Mouse (Mus musculus): Measurements from ENCODE around the gene Slc50a1. TPM values are rescaled to one million over a fixed set of nuclear protein-coding genes. Genes with fewer than 3 reads are reported as not detected.

Gene Slc50a1
- total RNA-seq, 1 experiment from 2014 or later: 58.3 TPM

GRCm38 (mm10) chr3:89277281-89278021 lies 7.1 kb upstream of the Slc50a1 start:
- ATAC-seq (replicated peaks; ENCODE audit: insufficient number of reproducible peaks, low FRiP score, low TSS enrichment, poor library complexity, severe bottlenecking): no peak

- ATAC-seq (replicated peaks; ENCODE audit: insufficient number of reproducible peaks, low FRiP score, low TSS enrichment, poor library complexity, severe bottlenecking): no peak
Measured at GRCm38 (mm10) chr3:89276061-89276460, 5.7 kb upstream of the Slc50a1 start.

DNA sequence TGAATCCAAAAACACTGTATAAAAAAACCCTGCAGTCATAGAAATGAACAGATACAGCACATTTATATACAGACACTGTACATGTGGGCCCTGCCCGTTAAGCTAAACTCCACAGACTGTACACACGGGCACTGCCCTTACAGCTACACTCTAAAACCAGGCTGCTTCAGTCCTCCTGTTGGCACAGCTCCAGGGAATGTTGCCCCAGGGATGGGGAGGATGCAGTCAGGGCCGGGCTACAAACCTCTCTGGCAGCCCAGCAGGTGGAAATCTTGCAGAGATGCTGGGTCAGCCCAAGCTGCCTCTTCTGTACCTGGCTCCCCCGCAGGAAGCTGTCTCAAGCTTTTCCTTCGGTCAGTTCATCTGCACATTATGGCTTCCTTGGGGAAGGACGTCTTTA lies 1.4 kb upstream of the Slc50a1 start:
- no peak for ATAC-seq (replicated peaks; ENCODE audit: insufficient number of reproducible peaks, low FRiP score, low TSS enrichment, poor library complexity, severe bottlenecking)

GRCm38 (mm10) chr3:89270891-89271290 lies 521 bp upstream of the Slc50a1 start:
- no peak for ATAC-seq (replicated peaks; ENCODE audit: insufficient number of reproducible peaks, low FRiP score, low TSS enrichment, poor library complexity, severe bottlenecking)

- no peak for ATAC-seq (replicated peaks; ENCODE audit: insufficient number of reproducible peaks, low FRiP score, low TSS enrichment, poor library complexity, severe bottlenecking)
Measured at GRCm38 (mm10) chr3:89268916-89269315, 1.5 kb downstream of the Slc50a1 start.

GRCm38 (mm10) chr3:89266439-89266893 lies 3.9 kb downstream of the Slc50a1 start:
- ATAC-seq (replicated peaks; ENCODE audit: insufficient number of reproducible peaks, low FRiP score, low TSS enrichment, poor library complexity, severe bottlenecking): peak; percentile 94

GRCm38 (mm10) chr3:89262417-89262816 lies 8.0 kb downstream of the Slc50a1 start:
- no peak for ATAC-seq (replicated peaks; ENCODE audit: insufficient number of reproducible peaks, low FRiP score, low TSS enrichment, poor library complexity, severe bottlenecking)

- ATAC-seq (replicated peaks; ENCODE audit: insufficient number of reproducible peaks, low FRiP score, low TSS enrichment, poor library complexity, severe bottlenecking): no peak
Measured at GRCm38 (mm10) chr3:89260211-89260610, 10.2 kb downstream of the Slc50a1 start.

DNA sequence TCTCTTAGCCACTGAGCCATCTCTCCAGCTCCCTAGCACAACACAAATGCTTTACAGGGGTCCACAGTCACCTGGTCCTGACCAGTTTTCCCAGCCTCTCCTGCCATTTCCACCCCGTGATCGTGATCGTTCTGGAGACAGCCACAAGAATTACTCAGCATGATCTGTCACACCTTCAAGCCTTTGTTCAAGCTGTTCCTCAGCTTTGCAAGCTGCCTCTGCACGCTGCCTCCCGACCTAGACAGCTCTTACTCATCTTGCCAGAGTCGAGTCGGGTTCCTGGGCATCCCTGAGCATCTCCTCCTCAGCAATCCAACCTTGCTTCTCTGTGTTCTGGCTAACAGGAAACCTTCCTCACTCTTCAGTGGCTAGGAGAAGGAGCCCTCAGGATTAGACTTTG lies 11.3 kb downstream of the Slc50a1 start, which contains the start of gene Dpm3:
TSS of gene Dpm3 (plus strand) at position 283 of the 400 bp plus-strand sequence.
- ATAC-seq (replicated peaks; ENCODE audit: insufficient number of reproducible peaks, low FRiP score, low TSS enrichment, poor library complexity, severe bottlenecking): no peak

DNA sequence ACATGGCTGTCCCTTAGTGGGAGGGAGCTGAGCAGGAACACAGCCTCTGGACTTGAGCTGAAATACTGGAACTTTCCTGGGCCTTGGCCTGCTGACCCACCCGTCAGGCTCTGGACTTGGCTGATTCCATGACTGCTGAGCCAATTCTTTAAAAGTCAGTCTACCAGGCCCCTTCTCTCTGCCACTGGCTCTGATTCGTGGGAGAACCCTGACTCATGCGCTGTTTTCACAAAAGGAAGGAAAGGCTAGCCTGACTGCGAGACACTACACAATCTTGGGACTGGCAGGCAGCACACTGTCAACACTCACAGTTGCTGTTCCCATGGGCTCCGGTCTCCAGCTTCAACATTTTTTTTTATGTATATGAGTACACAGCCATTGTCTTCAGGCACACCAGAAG lies 14.2 kb downstream of the Slc50a1 start:
- ATAC-seq (replicated peaks; ENCODE audit: insufficient number of reproducible peaks, low FRiP score, low TSS enrichment, poor library complexity, severe bottlenecking): no peak

GRCm38 (mm10) chr3:89254994-89255393 lies 15.4 kb downstream of the Slc50a1 start:
- ATAC-seq (replicated peaks; ENCODE audit: insufficient number of reproducible peaks, low FRiP score, low TSS enrichment, poor library complexity, severe bottlenecking): no peak

GRCm38 (mm10) chr3:89251365-89251895 lies 18.9 kb downstream of the Slc50a1 start:
- ATAC-seq (replicated peaks; ENCODE audit: insufficient number of reproducible peaks, low FRiP score, low TSS enrichment, poor library complexity, severe bottlenecking): peak; percentile 57

GRCm38 (mm10) chr3:89250435-89251040 lies 19.8 kb downstream of the Slc50a1 start:
- ATAC-seq (replicated peaks; ENCODE audit: insufficient number of reproducible peaks, low FRiP score, low TSS enrichment, poor library complexity, severe bottlenecking): 0 out of 2 replicates have a peak, but pooled peaks have one; percentile 13

DNA sequence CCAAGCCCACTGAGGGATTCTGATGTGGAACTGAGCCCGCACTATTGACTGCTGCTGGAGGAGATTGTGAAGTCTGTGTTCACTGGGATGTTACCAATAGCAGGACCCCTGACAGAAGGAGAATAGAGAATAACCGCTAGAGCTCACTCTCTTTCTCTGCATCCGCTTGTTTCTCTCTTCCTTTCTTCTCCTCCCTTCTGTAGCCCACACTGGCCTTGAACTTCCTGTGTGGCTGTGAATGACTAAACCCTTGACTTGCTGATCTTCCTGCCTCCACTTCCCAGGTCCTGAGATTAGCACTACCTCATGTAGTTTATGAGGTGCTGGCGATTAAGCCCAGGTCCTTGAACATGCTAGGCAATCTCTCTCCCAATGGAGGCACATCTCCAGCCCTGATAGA lies 22.9 kb downstream of the Slc50a1 start:
- ATAC-seq (replicated peaks; ENCODE audit: insufficient number of reproducible peaks, low FRiP score, low TSS enrichment, poor library complexity, severe bottlenecking): no peak

DNA sequence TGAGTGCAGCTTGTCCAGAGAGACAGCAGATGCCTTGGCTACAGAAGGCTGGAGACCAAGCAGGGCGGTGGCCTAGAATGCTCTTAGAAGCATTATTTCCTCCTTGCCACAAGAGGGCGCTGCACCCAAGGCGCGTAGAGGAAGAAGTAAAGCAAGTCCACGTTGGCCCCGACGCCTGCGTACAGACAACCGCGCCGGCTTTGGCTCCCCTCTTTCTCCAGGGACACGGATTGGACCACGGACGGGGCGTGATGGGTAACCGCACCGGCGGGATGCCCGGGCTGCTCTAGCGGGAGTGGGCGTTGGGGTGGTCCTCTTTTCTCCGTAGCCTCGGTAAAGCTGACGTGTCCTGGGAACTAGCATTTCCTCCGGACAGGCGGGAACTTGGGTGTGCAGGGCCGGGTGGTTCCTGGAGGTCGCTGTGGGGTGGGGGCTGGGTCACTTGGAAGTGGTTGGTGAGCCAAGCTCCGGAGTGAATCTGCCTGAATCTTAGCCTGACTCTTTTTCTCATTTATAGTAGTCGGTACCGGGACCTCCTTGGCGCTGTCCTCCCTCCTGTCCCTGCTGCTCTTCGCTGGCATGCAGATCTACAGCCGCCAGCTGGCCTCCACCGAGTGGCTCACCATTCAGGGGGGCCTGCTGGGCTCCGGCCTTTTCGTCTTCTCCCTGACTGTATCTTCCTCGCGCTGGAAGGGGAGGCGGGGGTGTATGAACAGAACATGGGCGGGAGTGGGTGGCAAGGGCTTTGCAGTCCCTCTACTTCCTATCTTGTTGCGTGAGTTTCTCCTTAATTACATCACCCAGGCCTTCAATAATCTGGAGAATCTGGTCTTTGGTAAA lies 23.9 kb downstream of the Slc50a1 start, which contains the start of gene Trim46:
TSS of gene Trim46 (minus strand) at position 49 of the 840 bp plus-strand sequence.
- peak; percentile 76 for ATAC-seq (replicated peaks; ENCODE audit: insufficient number of reproducible peaks, low FRiP score, low TSS enrichment, poor library complexity, severe bottlenecking)

GRCm38 (mm10) chr3:89245688-89246171 lies 24.6 kb downstream of the Slc50a1 start, which contains the start of gene Krtcap2:
Gene Krtcap2 (plus strand): TSS chr3:89245966.
- no peak for ATAC-seq (replicated peaks; ENCODE audit: insufficient number of reproducible peaks, low FRiP score, low TSS enrichment, poor library complexity, severe bottlenecking)

DNA sequence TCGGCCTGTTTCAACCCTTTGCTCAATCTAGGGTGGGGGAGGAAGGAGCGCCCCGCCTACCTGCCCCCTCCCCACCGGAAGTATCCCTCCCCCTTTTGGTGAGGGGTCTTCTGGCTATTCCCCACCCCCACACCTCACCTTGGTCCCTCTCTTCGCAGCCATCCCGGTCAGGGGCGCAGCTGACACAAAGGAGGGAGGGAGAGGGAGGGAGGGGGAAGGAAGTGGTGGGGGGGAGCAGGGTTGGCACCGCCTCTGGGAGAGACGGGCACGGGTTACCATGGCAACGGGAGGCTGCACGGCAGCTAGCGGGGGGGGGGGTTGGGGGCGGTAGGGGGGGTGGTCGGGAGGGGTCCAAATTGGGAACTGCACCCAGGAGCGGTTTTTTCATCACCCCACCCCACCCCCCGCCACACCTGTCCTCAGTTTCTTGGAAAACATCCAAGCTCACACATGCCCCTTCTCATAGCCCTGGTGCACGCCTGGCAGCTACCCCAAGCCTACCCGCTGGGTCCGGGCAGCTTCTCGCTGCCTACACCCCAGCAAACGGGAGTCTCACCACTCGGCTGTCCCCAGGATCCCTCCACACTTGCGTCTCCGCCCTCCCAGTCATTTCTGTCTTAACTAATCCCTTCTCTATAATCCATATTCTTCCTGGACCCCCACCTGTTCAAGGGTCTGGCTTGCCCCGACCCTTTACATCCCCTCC lies 25.2 kb downstream of the Slc50a1 start:
- ATAC-seq (replicated peaks; ENCODE audit: insufficient number of reproducible peaks, low FRiP score, low TSS enrichment, poor library complexity, severe bottlenecking): no peak
